Mouse (Mus musculus) frontal cortex, postnatal 25 days (tissue): ENCODE data around the gene B230217C12Rik.
"Not testable (repeated sequence)": the region's sequence is repeated elsewhere in the genome, so short reads cannot be mapped to it uniquely, and the experiment has no call there.

ENCODE experiments used
- DNase-seq, 2 experiments: peaks; one replicate each; pipeline ENCODE4 v3.0.0; 2022; ENCODE audit warnings: low spot score in 2 of 2

The B230217C12Rik gene

GRCm38 (mm10) chr11:97825971-97826370 is 14.6 kb upstream of the B230217C12Rik start:
- no peak for DNase-seq

- DNase-seq = no peak
These were observed 14.2 kb upstream of the B230217C12Rik start for GRCm38 (mm10) chr11:97826414-97826813.

GRCm38 (mm10) chr11:97827654-97828053 is 12.9 kb upstream of the B230217C12Rik start:
- no peak for DNase-seq

GRCm38 (mm10) chr11:97829365-97829764 is 11.2 kb upstream of the B230217C12Rik start:
- DNase-seq = no peak

GRCm38 (mm10) chr11:97829913-97830476 is 10.6 kb upstream of the B230217C12Rik start:
- DNase-seq = no peak

GRCm38 (mm10) chr11:97830501-97830900 is 10.1 kb upstream of the B230217C12Rik start:
- no peak for DNase-seq

GRCm38 (mm10) chr11:97832001-97832400 is 8.6 kb upstream of the B230217C12Rik start:
- DNase-seq = no peak

- DNase-seq = no peak
These were observed 7.2 kb upstream of the B230217C12Rik start for GRCm38 (mm10) chr11:97833352-97833751.

GRCm38 (mm10) chr11:97836541-97836940 is 4.0 kb upstream of the B230217C12Rik start:
- no peak for DNase-seq

- DNase-seq = not testable (repeated sequence)
These were observed 3.5 kb upstream of the B230217C12Rik start for GRCm38 (mm10) chr11:97837051-97837450.

GRCm38 (mm10) chr11:97837641-97838149 is 2.9 kb upstream of the B230217C12Rik start:
- DNase-seq = no peak

- no peak for DNase-seq
These were observed 1.7 kb upstream of the B230217C12Rik start for GRCm38 (mm10) chr11:97838779-97839440.

- no peak for DNase-seq
These were observed 992 bp upstream of the B230217C12Rik start for GRCm38 (mm10) chr11:97839441-97840134.

GRCm38 (mm10) chr11:97840135-97840490 is 467 bp upstream of the B230217C12Rik start:
- peak in 1 of 2 experiments; percentile 4 for DNase-seq

- peak; percentile 74 to 85 for DNase-seq
These were observed 546 bp downstream of the B230217C12Rik start for GRCm38 (mm10) chr11:97840991-97841661.

- no peak for DNase-seq
These were observed 1.4 kb downstream of the B230217C12Rik start for GRCm38 (mm10) chr11:97842001-97842400.

GRCm38 (mm10) chr11:97850367-97850766 is 9.8 kb downstream of the B230217C12Rik start:
- DNase-seq = no peak

GRCm38 (mm10) chr11:97851601-97852000 is 11.0 kb downstream of the B230217C12Rik start:
- no peak for DNase-seq

GRCm38 (mm10) chr11:97855473-97855872 is 14.9 kb downstream of the B230217C12Rik start:
- no peak for DNase-seq

- DNase-seq = no peak
These were observed 21.6 kb downstream of the B230217C12Rik start for GRCm38 (mm10) chr11:97862148-97862547.

- DNase-seq = no peak
These were observed 24.8 kb downstream of the B230217C12Rik start for GRCm38 (mm10) chr11:97865421-97865820.
